23 mouse cellular contexts compared by ENCODE assay signal in genomic region chr11:75265545-75265944, GRCm38 (mm10).
DNase-seq lines count a peak whose midpoint lies in the region; ATAC-seq and TF ChIP-seq lines count a peak whose summit lies in the region.
"Had no signal": no experiment of that assay in that cellular context is flagged by ENCODE, and none has a peak within 500 bp of the region (broad histone marks: within the 10 kb centered on the region; RNA-seq: fewer than 3 reads in every experiment).

No protein-coding gene starts in this region.

- no peak overlapping the region for H3K9ac ChIP-seq in midbrain, postnatal 0 days (replicated peaks; ENCODE audit: low read length, poor library complexity, severe bottlenecking)
- H3K9ac ChIP-seq: embryonic facial prominence, embryonic 12.5 days; forebrain, embryonic 12.5 days; midbrain, embryonic 12.5 days had no signal

- 59% methylated on average over 15 of the region's 15 CpGs for WGBS in heart, embryonic 10.5 days
- WGBS in midbrain, embryonic 10.5 days: 70% methylated on average over 15 of the region's 15 CpGs
- 79% methylated on average over 15 of the region's 15 CpGs for WGBS in midbrain, postnatal 0 days

- H3K4me2 ChIP-seq in midbrain, postnatal 0 days (ENCODE audit: low read depth, low read length, poor library complexity, severe bottlenecking): no peak overlapping the region
- H3K4me2 ChIP-seq: embryonic facial prominence, embryonic 12.5 days; forebrain, embryonic 12.5 days; liver, embryonic 11.5 days; midbrain, embryonic 12.5 days had no signal

- peak overlapping the region; percentile 74 for H3K27ac ChIP-seq in heart, embryonic 10.5 days
- H3K27ac ChIP-seq in midbrain, embryonic 10.5 days (replicated peaks): peak overlapping the region; percentile 9
- H3K27ac ChIP-seq in midbrain, postnatal 0 days (ENCODE audit: low read depth, low read length): no peak overlapping the region
- H3K27ac ChIP-seq: embryonic facial prominence, embryonic 12.5 days; forebrain, embryonic 12.5 days; midbrain, embryonic 12.5 days had no signal

- H3K27me3 ChIP-seq in heart, embryonic 10.5 days (ENCODE audit: insufficient read depth, poor library complexity, severe bottlenecking): no peaks in the 10 kb centered on the region
- no peaks in the 10 kb centered on the region for H3K27me3 ChIP-seq in midbrain, embryonic 10.5 days (ENCODE audit: low read depth, poor library complexity, severe bottlenecking)
- no peaks in the 10 kb centered on the region for H3K27me3 ChIP-seq in midbrain, postnatal 0 days (ENCODE audit: insufficient read depth, low read length)
- H3K27me3 ChIP-seq: midbrain, embryonic 12.5 days had no signal

- no peak for TF ChIP-seq CTCF in midbrain, postnatal 0 days (IDR thresholded peaks at IDR 0.05)

- no peak overlapping the region for H3K4me3 ChIP-seq in heart, embryonic 10.5 days
- H3K4me3 ChIP-seq in midbrain, embryonic 10.5 days: no peak overlapping the region
- H3K4me3 ChIP-seq in midbrain, postnatal 0 days (ENCODE audit: low read depth, low read length): no peak overlapping the region
- H3K4me3 ChIP-seq: embryonic facial prominence, embryonic 12.5 days; forebrain, embryonic 12.5 days; layer of hippocampus, adult 2 months; midbrain, embryonic 12.5 days had no signal

- intact Hi-C loops in heart, postnatal 36 days (cut with DNase I): no loop called here
- intact Hi-C loops in left cerebral cortex, postnatal 36 days (cut with DNase I): no loop called here

- no peaks in the 10 kb centered on the region for H3K9me3 ChIP-seq in heart, embryonic 10.5 days
- H3K9me3 ChIP-seq in midbrain, embryonic 10.5 days (replicated peaks): no peaks in the 10 kb centered on the region
- H3K9me3 ChIP-seq in midbrain, postnatal 0 days (ENCODE audit: low read length): no peaks in the 10 kb centered on the region
- H3K9me3 ChIP-seq: embryonic facial prominence, embryonic 12.5 days; forebrain, embryonic 12.5 days; midbrain, embryonic 12.5 days had no signal

- peaks cover 15% of the 10 kb centered on the region; the same call in 1 of the 2 replicates for H3K36me3 ChIP-seq in heart, embryonic 10.5 days
- H3K36me3 ChIP-seq in midbrain, embryonic 10.5 days: no peaks in the 10 kb centered on the region
- H3K36me3 ChIP-seq in midbrain, postnatal 0 days (ENCODE audit: insufficient read depth, low read length): no peaks in the 10 kb centered on the region
- H3K36me3 ChIP-seq: embryonic facial prominence, embryonic 12.5 days; forebrain, embryonic 12.5 days; midbrain, embryonic 12.5 days had no signal

- DNase-seq in heart, embryonic 10.5 days (ENCODE audit: low spot score): no peak
- DNase-seq in heart, postnatal 36 days: no peak
- no peak for DNase-seq in midbrain, embryonic 10.5 days (ENCODE audit: low spot score)
- no peak for DNase-seq in midbrain, postnatal 0 days (ENCODE audit: low spot score)
- DNase-seq in ZHBTc4 (ENCODE audit: low read depth, low spot score): peak; percentile 39
- DNase-seq in retina, embryonic 14.5 days (ENCODE audit: low spot score): peak; percentile 58
- no peak for DNase-seq in left cerebral cortex, postnatal 36 days (ENCODE audit: low spot score in 2 of 2)
- no peak for DNase-seq in adrenal gland, postnatal 14 days
- DNase-seq: adrenal gland, postnatal 25 days; cerebellum, adult 9-10 months; kidney, adult 2 months; kidney, postnatal 25 days; left cerebral cortex, postnatal 4 days; lung, adult 18-20 months; lung, postnatal 10 days; right cerebral cortex, postnatal 25 days; spleen, adult 18-20 months; thymus, postnatal 14 days had no signal

- peaks cover 83% of the 10 kb centered on the region for H3K4me1 ChIP-seq in heart, embryonic 10.5 days
- peaks cover 63% of the 10 kb centered on the region for H3K4me1 ChIP-seq in midbrain, embryonic 10.5 days
- H3K4me1 ChIP-seq in midbrain, postnatal 0 days (ENCODE audit: insufficient read depth, low read length): peaks cover 8% of the 10 kb centered on the region; the same call in 1 of the 2 replicates

- ATAC-seq in midbrain, postnatal 0 days (ENCODE audit: low FRiP score): no peak

Comparison
In these comparisons a context has a peak if more than half of its experiments do, and no peak if none do; other contexts are left out.
1. DNase-seq: peak in ZHBTc4 (single experiment) and retina, embryonic 14.5 days (single experiment); none in heart, embryonic 10.5 days (single experiment), heart, postnatal 36 days (0 of 2), midbrain, embryonic 10.5 days (single experiment), midbrain, postnatal 0 days (single experiment), left cerebral cortex, postnatal 36 days (0 of 2) and adrenal gland, postnatal 14 days (single experiment).